Mouse (Mus musculus) limb, embryonic 10.5 days (tissue): Measurements from ENCODE around the gene Phc2. TPM values are rescaled to one million over a fixed set of nuclear protein-coding genes. Genes with fewer than 3 reads are reported as not detected.
"Not testable (repeated sequence)": the region's sequence is repeated elsewhere in the genome, so short reads cannot be mapped to it uniquely, and the experiment has no call there.

Experiments used
- DNase-seq: peaks from one replicate; pipeline ENCODE4 v3.0.0-alpha.2; 2017; ENCODE audit warnings: low spot score
- H3K27ac ChIP-seq: fragments of 300-500 bp; sonication (generic); 2 replicates; pipeline ENCODE4 v1.5.1; 2016; ENCODE audit warnings: mild to moderate bottlenecking
- H3K27me3 ChIP-seq: fragments of 300-500 bp; sonication (generic); 2 replicates; pipeline ENCODE4 v1.6.1; 2016; ENCODE audit warnings: low read depth, mild to moderate bottlenecking; ENCODE audit not compliant: poor library complexity, severe bottlenecking
- H3K36me3 ChIP-seq: fragments of 300-500 bp; sonication (generic); 2 replicates; pipeline ENCODE4 v1.6.1; 2016; ENCODE audit warnings: mild to moderate bottlenecking, moderate library complexity
- H3K4me1 ChIP-seq: fragments of 300-500 bp; sonication (generic); 2 replicates; pipeline ENCODE4 v1.6.1; 2016
- H3K4me3 ChIP-seq: fragments of 300-500 bp; sonication (generic); 2 replicates; pipeline ENCODE4 v1.5.1; 2016; ENCODE audit warnings: mild to moderate bottlenecking, moderate library complexity
- H3K9me3 ChIP-seq: fragments of 300-500 bp; sonication (generic); replicated peaks from 2 replicates; pipeline ENCODE4 v1.6.1; 2016; ENCODE audit warnings: mild to moderate bottlenecking
- WGBS: fragments of 180-500 bp; shearing (Covaris S2); methylation state at CpG from one replicate; pipeline ENCODE4 v1.1.7; 2016; 5-methylcytosine and 5-hydroxymethylcytosine counted together
- polyA plus RNA-seq: library from polyadenylated mRNA; unstranded; fragments of >200 nt; fragmentation: Nextera tagmentation; extraction: Ambion mirVana; gene quantifications from 2 replicates; pipeline ENCODE4 v1.2.1, GENCODE M21; 2016

The Phc2 gene
- polyA plus RNA-seq, 1 experiment from 2014 or later: 71.1 TPM

DNA sequence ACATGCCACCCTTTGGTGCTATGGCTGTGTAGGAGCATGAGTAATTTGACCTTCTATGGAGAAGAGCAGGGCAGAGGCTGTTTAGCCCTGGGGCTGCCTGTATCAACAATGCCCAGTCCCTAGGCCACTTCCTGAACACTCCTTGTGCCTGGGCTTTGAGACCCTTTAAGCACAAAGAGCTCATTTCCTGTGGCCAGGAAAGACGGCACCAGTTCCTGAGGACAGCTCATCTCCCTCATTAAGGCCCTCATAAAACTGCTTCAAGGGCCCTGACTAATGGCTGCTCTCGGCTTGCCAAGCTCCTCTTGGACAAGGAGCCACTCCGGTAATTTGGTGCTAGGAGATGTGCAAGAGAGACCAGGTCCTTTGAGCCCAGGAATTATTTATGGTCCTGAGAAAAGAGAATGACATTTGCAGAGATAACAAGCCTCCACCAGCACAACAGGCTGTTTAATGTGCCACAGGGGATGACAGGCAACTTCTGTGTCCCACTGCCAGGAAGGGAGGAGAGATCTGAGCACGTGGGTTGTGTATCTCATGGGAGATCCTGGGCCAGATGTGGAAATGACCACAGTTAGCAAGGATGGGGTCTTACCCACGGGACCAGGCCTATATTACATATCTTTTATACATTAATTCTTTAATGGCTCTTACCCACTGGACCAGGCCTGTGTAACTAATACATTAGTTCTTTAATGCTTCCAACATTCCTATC, 1.8 kb upstream of the Phc2 start:
- H3K4me1 ChIP-seq: peaks cover 99% of the 10 kb centered on the region
- DNase-seq: no peak
- 4% methylated on average over 5 of the region's 5 CpGs for WGBS
- no peaks in the 10 kb centered on the region for H3K9me3 ChIP-seq
- no peaks in the 10 kb centered on the region for H3K27me3 ChIP-seq
- H3K4me3 ChIP-seq: no peak overlapping the region
- H3K36me3 ChIP-seq: no peaks in the 10 kb centered on the region
- H3K27ac ChIP-seq: peak overlapping the region; percentile 25

DNA sequence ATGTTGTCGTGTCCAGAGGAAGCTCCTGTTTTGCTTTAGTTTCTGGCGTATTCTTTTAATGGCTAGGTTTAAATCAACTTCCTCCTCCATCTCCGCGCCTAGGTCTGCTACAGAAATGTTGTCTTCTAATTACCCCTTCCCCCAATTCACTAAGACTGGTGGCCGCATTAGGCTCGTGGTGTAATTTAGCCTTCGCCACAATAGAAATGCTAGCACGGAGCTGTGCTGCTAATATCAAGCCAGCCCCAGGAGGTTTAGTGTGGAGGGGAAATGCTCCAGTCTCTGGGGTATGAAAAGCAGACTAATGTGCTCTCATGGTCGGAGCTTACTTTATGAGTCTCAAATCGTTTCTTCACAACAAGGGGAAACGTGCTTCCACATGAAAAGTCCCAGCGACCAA, 944 bp downstream of the Phc2 start:
- Histone ChIP-seq H3K36me3 (no peaks in the 10 kb centered on the region), H3K27ac (peak overlapping the region; percentile 89), H3K4me1 (peaks cover 88% of the 10 kb centered on the region), H3K27me3 (no peaks in the 10 kb centered on the region), H3K9me3 (no peaks in the 10 kb centered on the region), H3K4me3 (peak overlapping the region; percentile 84)
- no peak for DNase-seq
- under 1% methylated on average over 12 of the region's 12 CpGs for WGBS

DNA sequence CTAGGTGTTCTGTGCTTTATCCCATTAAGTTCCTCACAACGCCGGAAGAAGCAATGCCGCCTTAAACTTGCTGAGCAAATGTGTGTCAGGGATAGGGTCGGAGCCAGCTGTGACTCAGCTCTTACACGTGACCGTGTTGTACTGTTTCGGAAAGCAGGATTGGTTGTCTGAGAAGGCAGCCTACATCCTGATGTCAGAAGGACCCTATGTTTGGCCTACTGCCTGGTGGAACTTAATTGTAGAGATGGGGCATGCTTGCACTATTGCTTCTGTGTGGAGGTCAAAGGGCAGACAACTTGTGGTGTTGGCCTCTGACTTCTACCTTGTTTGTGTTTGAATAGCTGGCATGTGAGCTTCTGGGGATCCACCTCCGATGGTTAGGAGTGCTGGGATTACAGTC, 5.7 kb downstream of the Phc2 start:
- DNase-seq: no peak
- WGBS: 88% methylated on average over 8 of the region's 8 CpGs
- no peaks in the 10 kb centered on the region for H3K27me3 ChIP-seq
- H3K27ac ChIP-seq: no peak overlapping the region
- H3K4me1 ChIP-seq: peaks cover 64% of the 10 kb centered on the region
- H3K4me3 ChIP-seq: no peak overlapping the region
- no peaks in the 10 kb centered on the region for H3K36me3 ChIP-seq
- H3K9me3 ChIP-seq: no peaks in the 10 kb centered on the region

DNA sequence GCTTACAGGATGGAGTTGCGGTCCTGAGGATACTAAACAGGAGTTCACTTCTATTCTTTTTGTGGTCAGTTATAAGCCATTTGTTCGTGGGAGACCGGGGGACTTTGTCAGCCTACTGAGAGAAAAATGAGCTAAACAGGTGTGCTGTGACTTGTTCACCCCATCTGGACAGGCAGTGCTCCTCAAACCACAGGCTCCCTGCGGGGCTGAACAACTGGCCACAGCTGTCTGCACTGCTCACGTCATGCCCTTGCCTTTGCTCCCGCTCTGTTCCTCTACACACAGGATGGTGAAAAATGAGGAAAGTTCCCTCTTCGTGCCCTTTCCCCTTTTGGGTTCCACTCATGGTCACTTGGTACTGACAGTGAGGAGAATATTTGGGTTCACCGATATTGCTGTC, 6.6 kb downstream of the Phc2 start:
- 87% methylated on average over 8 of the region's 8 CpGs for WGBS
- DNase-seq: no peak
- Histone ChIP-seq H3K4me3 (no peak overlapping the region), H3K9me3 (no peaks in the 10 kb centered on the region), H3K4me1 (peaks cover 55% of the 10 kb centered on the region), H3K36me3 (no peaks in the 10 kb centered on the region), H3K27ac (no peak overlapping the region), H3K27me3 (no peaks in the 10 kb centered on the region)

DNA sequence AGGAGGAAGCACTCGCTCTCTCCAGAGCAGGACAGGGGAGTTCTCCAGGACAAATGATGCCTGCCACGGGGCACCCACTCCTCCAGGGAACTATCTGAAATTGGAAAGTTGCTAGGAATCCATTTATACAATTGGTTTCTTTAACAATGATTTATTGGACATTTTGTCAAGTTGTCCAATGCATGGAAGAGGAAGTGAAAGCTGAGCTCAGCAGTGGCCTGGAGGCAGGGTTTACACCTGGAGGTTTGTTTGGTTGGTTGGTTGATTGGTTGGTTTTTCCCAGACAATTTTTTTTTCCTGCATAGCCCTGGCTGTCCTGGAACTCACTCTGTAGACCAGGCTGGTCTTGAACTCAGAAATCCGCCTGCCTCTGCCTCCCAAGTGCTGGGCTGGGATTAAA, 9.5 kb downstream of the Phc2 start:
- peak overlapping the region; percentile 59; the same call in 1 of the 2 replicates for H3K27ac ChIP-seq
- 72% methylated on average over 3 of the region's 3 CpGs for WGBS
- DNase-seq: no peak
- H3K27me3 ChIP-seq: no peaks in the 10 kb centered on the region
- peaks cover 52% of the 10 kb centered on the region for H3K4me1 ChIP-seq
- no peaks in the 10 kb centered on the region for H3K36me3 ChIP-seq
- no peak overlapping the region for H3K4me3 ChIP-seq
- no peaks in the 10 kb centered on the region for H3K9me3 ChIP-seq

DNA sequence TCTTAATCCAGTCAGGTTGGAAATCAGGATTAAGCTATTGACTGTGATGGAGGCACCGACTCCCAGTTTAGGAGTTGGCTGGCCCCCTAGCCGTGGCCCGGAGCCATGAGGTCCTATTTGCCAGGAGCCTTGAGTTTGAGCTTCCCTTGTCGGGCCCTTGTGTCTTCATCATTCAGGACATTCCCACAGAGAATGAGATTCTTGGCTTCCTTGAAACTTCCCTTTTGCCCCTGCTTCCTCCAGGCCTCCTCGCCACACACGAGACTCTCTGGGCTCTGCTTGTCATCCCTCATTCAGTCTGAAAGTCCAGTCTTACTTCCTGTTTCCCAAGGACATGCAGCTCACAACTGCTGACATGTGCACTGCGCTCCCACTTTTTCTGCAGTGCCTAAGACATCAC, 11.9 kb downstream of the Phc2 start:
- 72% methylated on average over 7 of the region's 7 CpGs for WGBS
- not testable (repeated sequence) for H3K27me3 ChIP-seq, H3K36me3 ChIP-seq, H3K9me3 ChIP-seq, DNase-seq, H3K27ac ChIP-seq, H3K4me3 ChIP-seq
- H3K4me1 ChIP-seq: peaks cover 53% of the 10 kb centered on the region

DNA sequence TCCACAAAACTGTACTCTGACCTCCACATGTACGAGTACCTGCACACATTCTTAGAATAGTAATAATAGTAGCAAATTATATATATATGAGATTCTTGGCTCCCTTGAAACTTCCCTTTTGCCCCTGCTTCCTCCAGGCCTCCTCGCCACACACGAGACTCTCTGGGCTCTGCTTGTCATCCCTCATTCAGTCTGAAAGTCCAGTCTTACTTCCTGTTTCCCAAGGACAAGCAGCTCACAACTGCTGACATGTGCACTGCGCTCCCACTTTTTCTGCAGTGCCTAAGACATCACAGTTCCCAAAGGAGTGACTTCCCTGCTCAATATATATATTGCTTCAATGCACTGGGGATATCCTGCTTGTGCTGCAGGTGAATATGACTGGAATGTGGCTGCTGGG, 12.7 kb downstream of the Phc2 start:
- peaks cover 56% of the 10 kb centered on the region for H3K4me1 ChIP-seq
- 51% methylated on average over 4 of the region's 4 CpGs for WGBS
- not testable (repeated sequence) for H3K27ac ChIP-seq, H3K9me3 ChIP-seq, H3K27me3 ChIP-seq, H3K4me3 ChIP-seq, H3K36me3 ChIP-seq, DNase-seq

DNA sequence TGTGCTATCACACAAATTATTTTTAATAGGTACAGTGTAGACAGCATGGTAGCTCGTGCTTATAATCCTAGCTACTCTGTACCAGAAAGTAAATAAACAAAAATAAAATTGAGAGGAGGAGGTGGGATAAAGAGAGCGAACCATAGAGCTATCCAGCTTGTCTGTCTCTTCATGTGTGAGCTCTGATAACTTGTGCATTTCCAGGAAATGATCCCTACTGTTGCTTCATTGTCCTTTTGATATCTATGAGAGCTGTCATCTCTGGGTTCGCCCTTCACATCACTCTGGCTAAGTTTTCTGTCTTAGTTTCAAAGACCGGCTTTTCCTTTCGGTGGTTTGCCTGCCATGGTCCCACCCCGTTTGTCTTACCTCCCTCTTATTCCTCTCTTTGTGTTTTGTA, 14.7 kb downstream of the Phc2 start:
- Histone ChIP-seq H3K27me3 (no peaks in the 10 kb centered on the region), H3K4me1 (peaks cover 54% of the 10 kb centered on the region), H3K27ac (peak overlapping the region; percentile 94; the same call in 1 of the 2 replicates), H3K36me3 (no peaks in the 10 kb centered on the region), H3K9me3 (no peaks in the 10 kb centered on the region), H3K4me3 (no peak overlapping the region)
- 83% methylated on average over 6 of the region's 6 CpGs for WGBS
- DNase-seq: no peak

DNA sequence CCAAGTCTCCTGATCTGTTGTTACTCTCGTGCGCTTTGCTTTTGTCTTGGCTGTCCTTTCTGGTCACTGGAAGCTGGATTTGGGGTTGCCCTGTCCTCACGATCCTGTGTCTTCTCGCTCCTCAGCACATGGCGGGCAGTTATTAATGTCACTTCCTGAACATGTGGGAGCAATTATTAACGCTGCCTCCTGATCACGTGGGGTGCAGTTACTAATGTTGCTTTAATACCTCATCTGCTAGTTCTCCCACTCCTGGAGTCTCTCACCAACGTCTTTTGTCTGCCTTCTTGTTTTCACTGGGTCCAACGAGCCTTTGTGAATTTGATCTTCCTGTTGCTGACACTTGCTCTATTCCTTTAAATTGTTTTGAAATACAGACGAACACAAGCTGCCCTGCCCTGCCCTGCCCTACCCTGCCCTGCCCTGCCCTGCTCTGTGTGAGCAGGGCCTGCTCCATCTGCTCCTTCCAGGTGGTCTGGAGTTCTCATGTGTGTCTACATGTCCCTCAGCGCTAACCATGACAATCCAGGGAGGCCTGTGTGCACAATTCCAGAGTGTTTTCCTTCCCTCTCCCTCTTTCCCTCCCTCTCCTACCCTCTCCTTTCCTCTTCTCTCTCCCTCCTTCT, 16.2 kb downstream of the Phc2 start:
- WGBS: 14% methylated on average over 11 of the region's 11 CpGs
- Histone ChIP-seq H3K27ac (peak overlapping the region; percentile 94), H3K36me3 (no peaks in the 10 kb centered on the region; the same call in 1 of the 2 replicates), H3K9me3 (no peaks in the 10 kb centered on the region), H3K27me3 (no peaks in the 10 kb centered on the region), H3K4me1 (peaks cover 49% of the 10 kb centered on the region), H3K4me3 (peak overlapping the region; percentile 22)
- peak; percentile 78 for DNase-seq

DNA sequence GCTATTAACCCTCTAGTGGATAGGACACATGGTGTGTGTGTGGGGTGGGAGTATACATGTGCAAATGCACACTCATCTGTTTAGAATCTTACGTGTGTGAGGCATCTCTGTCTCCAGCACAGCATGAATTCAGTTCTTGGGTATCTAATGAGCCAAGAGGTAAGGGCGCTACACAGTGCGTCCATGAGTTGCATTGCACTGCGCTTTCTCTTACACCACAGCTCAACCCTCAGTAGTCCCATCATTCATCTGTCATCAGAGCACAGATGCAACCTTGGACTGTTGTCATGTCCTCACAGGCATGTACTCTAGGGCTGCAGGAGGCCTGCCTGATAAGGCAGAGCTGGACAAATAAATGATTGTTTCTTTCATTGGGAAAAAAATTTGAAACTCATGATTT, 18.0 kb downstream of the Phc2 start:
- DNase-seq: no peak
- no peak overlapping the region for H3K4me3 ChIP-seq
- WGBS: 95% methylated on average over 4 of the region's 4 CpGs
- peak overlapping the region; percentile 94; the same call in 1 of the 2 replicates for H3K27ac ChIP-seq
- H3K9me3 ChIP-seq: no peaks in the 10 kb centered on the region
- H3K27me3 ChIP-seq: no peaks in the 10 kb centered on the region
- H3K4me1 ChIP-seq: peaks cover 35% of the 10 kb centered on the region
- peaks cover 3% of the 10 kb centered on the region; the same call in 1 of the 2 replicates for H3K36me3 ChIP-seq

DNA sequence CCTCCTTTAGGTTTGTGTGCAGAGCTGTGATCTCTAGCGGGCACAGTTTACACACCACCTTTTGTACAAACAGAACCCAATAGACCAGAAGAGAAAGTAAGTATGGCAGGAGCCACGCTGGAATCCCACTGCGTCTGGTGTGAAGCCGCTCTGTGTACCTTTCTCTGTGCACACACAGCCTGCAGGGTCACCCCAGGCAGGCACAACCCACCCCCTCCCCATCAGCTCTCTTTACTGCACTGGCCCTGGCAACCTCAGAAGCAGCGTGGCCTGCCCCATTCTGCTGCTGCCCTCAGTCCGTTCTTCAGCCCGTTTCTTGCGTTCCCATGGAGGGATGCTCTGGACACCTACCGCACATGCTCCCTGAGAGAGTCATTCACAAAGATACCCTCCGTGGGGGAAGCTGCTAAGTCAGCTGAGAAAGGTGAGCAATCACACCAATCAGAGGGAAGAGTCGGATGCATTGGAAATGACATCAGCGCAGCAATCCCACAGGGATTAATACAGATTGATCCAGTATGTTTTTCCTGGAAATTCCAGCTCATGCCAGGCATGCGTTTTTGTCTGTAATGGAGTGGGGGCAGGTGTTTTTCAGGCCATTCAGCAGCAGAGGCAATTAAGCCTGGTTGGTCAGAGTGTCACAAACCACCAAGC, 24.2 kb downstream of the Phc2 start:
- H3K27ac ChIP-seq: peak overlapping the region; percentile 73; the same call in 1 of the 2 replicates
- no peak overlapping the region for H3K4me3 ChIP-seq
- H3K4me1 ChIP-seq: peaks cover 40% of the 10 kb centered on the region
- H3K27me3 ChIP-seq: no peaks in the 10 kb centered on the region
- peaks cover 3% of the 10 kb centered on the region; the same call in 1 of the 2 replicates for H3K36me3 ChIP-seq
- no peak for DNase-seq
- WGBS: 63% methylated on average over 13 of the region's 13 CpGs
- H3K9me3 ChIP-seq: no peaks in the 10 kb centered on the region

DNA sequence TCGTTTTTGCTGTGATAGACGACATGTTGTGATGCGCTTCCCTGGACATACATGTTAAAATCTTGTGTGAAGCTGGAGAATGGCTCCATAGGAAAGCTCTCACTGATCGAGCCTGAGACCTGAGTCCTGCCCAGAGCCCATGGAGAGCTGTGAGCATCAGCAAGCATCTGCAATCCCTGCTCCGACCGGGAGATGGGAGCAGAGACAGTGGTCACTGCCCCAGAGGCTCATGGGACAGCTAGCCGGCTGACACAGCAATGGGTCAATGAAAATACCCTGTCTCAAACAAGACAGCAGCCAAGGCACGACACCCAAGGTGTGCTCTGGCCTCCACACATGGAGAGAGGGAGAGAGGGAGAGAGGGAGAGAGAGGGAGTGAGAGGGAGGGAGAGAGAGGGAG, 26.6 kb downstream of the Phc2 start:
- H3K36me3 ChIP-seq: no peaks in the 10 kb centered on the region
- no peaks in the 10 kb centered on the region for H3K9me3 ChIP-seq
- no peaks in the 10 kb centered on the region for H3K27me3 ChIP-seq
- H3K27ac ChIP-seq: peak overlapping the region; percentile 46; the same call in 1 of the 2 replicates
- H3K4me1 ChIP-seq: peaks cover 44% of the 10 kb centered on the region
- DNase-seq: no peak
- WGBS: 58% methylated on average over 8 of the region's 8 CpGs
- H3K4me3 ChIP-seq: no peak overlapping the region

DNA sequence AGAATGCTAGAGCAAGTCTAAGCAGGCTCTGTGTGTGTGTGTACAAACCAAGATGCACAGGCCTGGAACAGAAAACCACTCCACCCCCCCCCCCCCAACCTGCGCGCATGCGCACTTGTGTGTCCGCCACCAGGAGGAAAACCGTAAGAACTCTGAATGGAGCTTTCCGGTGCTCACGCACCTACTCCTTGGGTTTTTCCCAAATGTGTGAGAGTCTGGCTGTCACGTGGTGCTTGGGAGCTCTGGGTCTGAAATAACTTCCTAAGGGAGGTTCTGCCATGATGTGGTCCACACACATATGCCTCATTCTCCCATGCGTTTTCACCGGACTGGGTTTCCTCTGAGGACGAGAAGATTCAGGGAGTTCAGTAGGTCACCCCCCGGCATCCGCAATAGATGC, 27.8 kb downstream of the Phc2 start:
- Histone ChIP-seq H3K4me3 (no peak overlapping the region), H3K9me3 (no peaks in the 10 kb centered on the region), H3K36me3 (no peaks in the 10 kb centered on the region), H3K27me3 (no peaks in the 10 kb centered on the region), H3K27ac (0 out of 2 replicates have a peak overlapping the region, but pooled peaks have one; percentile 1), H3K4me1 (peaks cover 44% of the 10 kb centered on the region)
- 93% methylated on average over 13 of the region's 13 CpGs for WGBS
- no peak for DNase-seq
